Mouse (Mus musculus): ENCODE results near the gene Cmya5. TPM values are rescaled to one million over a fixed set of nuclear protein-coding genes. Genes with fewer than 3 reads are reported as not detected.

Gene Cmya5
- polyA plus RNA-seq, 1 experiment = 0.50 TPM

- WGBS = 77% methylated on average over 3 of the region's 3 CpGs
- no peak overlapping the region for H3K27ac ChIP-seq (ENCODE audit: control insufficient read depth, insufficient read depth, low read depth, low read length, poor library complexity)
- no peak for TF ChIP-seq CTCF (IDR thresholded peaks at IDR 0.05; ENCODE audit: control insufficient read depth, insufficient read depth, low read length)
- TF ChIP-seq POLR2A (IDR thresholded peaks at IDR 0.05; ENCODE audit: borderline replicate concordance, control insufficient read depth, low read depth, low read length) = no peak
- H3K4me1 ChIP-seq (ENCODE audit: control insufficient read depth, insufficient read depth, low read length) = peaks cover 3% of the 10 kb centered on the region
- H3K4me3 ChIP-seq (replicated peaks; ENCODE audit: control insufficient read depth, low read depth, low read length) = no peak overlapping the region
Observed at GRCm38 (mm10) chr13:93098596-93098995, 45.9 kb downstream of the Cmya5 start.

- TF ChIP-seq CTCF (IDR thresholded peaks at IDR 0.05; ENCODE audit: control insufficient read depth, insufficient read depth, low read length) = no peak
- no peak for TF ChIP-seq POLR2A (IDR thresholded peaks at IDR 0.05; ENCODE audit: borderline replicate concordance, control insufficient read depth, low read depth, low read length)
- Histone ChIP-seq H3K27ac (ENCODE audit: control insufficient read depth, insufficient read depth, low read depth, low read length, poor library complexity) (no peak overlapping the region), H3K4me3 (replicated peaks; ENCODE audit: control insufficient read depth, low read depth, low read length) (no peak overlapping the region), H3K4me1 (ENCODE audit: control insufficient read depth, insufficient read depth, low read length) (peaks cover 3% of the 10 kb centered on the region)
- WGBS = 94% methylated on average over 6 of the region's 6 CpGs
Observed at GRCm38 (mm10) chr13:93096643-93097042, 47.9 kb downstream of the Cmya5 start.

GRCm38 (mm10) chr13:93095097-93095791 lies 49.3 kb downstream of the Cmya5 start:
- TF ChIP-seq CTCF (IDR thresholded peaks at IDR 0.05; ENCODE audit: control insufficient read depth, insufficient read depth, low read length) (no peak), POLR2A (IDR thresholded peaks at IDR 0.05; ENCODE audit: borderline replicate concordance, control insufficient read depth, low read depth, low read length) (no peak)
- Histone ChIP-seq H3K4me1 (ENCODE audit: control insufficient read depth, insufficient read depth, low read length) (peaks cover 3% of the 10 kb centered on the region), H3K27ac (ENCODE audit: control insufficient read depth, insufficient read depth, low read depth, low read length, poor library complexity) (no peak overlapping the region), H3K4me3 (replicated peaks; ENCODE audit: control insufficient read depth, low read depth, low read length) (no peak overlapping the region)
- WGBS = 66% methylated on average over 15 of the region's 15 CpGs

GRCm38 (mm10) chr13:93094204-93094935 lies 50.2 kb downstream of the Cmya5 start:
- H3K27ac ChIP-seq (ENCODE audit: control insufficient read depth, insufficient read depth, low read depth, low read length, poor library complexity) = peak overlapping the region; percentile 74
- peaks cover 3% of the 10 kb centered on the region for H3K4me1 ChIP-seq (ENCODE audit: control insufficient read depth, insufficient read depth, low read length)
- WGBS = 3% methylated on average over 10 of the region's 10 CpGs

GRCm38 (mm10) chr13:93093697-93094096 lies 50.8 kb downstream of the Cmya5 start:
- H3K4me3 ChIP-seq (replicated peaks; ENCODE audit: control insufficient read depth, low read depth, low read length) = no peak overlapping the region
- H3K4me1 ChIP-seq (ENCODE audit: control insufficient read depth, insufficient read depth, low read length) = peaks cover 3% of the 10 kb centered on the region
- TF ChIP-seq CTCF (IDR thresholded peaks at IDR 0.05; ENCODE audit: control insufficient read depth, insufficient read depth, low read length) = no peak
- no peak for TF ChIP-seq POLR2A (IDR thresholded peaks at IDR 0.05; ENCODE audit: borderline replicate concordance, control insufficient read depth, low read depth, low read length)
- 14% methylated on average over 5 of the region's 5 CpGs for WGBS
- no peak overlapping the region for H3K27ac ChIP-seq (ENCODE audit: control insufficient read depth, insufficient read depth, low read depth, low read length, poor library complexity)

More at GRCm38 (mm10) chr13:93094204-93094935, 50.2 kb downstream of the Cmya5 start:
- TF ChIP-seq POLR2A (IDR thresholded peaks at IDR 0.05; ENCODE audit: borderline replicate concordance, control insufficient read depth, low read depth, low read length) (no peak), CTCF (IDR thresholded peaks at IDR 0.05; ENCODE audit: control insufficient read depth, insufficient read depth, low read length) (no peak)
- no peak overlapping the region for H3K4me3 ChIP-seq (replicated peaks; ENCODE audit: control insufficient read depth, low read depth, low read length)

- Histone ChIP-seq H3K4me3 (replicated peaks; ENCODE audit: control insufficient read depth, low read depth, low read length) (no peak overlapping the region), H3K4me1 (ENCODE audit: control insufficient read depth, insufficient read depth, low read length) (peaks cover 3% of the 10 kb centered on the region), H3K27ac (ENCODE audit: control insufficient read depth, insufficient read depth, low read depth, low read length, poor library complexity) (peak overlapping the region; percentile 3; the same call in 1 of the 2 replicates)
- WGBS = 62% methylated on average over 2 of the region's 2 CpGs
- TF ChIP-seq CTCF (IDR thresholded peaks at IDR 0.05; ENCODE audit: control insufficient read depth, insufficient read depth, low read length) = no peak
- TF ChIP-seq POLR2A (IDR thresholded peaks at IDR 0.05; ENCODE audit: borderline replicate concordance, control insufficient read depth, low read depth, low read length) = no peak
Observed at GRCm38 (mm10) chr13:93092916-93093429, 51.6 kb downstream of the Cmya5 start.

GRCm38 (mm10) chr13:93091866-93092455 lies 52.6 kb downstream of the Cmya5 start:
- 78% methylated on average over 10 of the region's 10 CpGs for WGBS
- Histone ChIP-seq H3K4me1 (ENCODE audit: control insufficient read depth, insufficient read depth, low read length) (peaks cover 3% of the 10 kb centered on the region), H3K4me3 (replicated peaks; ENCODE audit: control insufficient read depth, low read depth, low read length) (no peak overlapping the region), H3K27ac (ENCODE audit: control insufficient read depth, insufficient read depth, low read depth, low read length, poor library complexity) (no peak overlapping the region)
- no peak for TF ChIP-seq CTCF (IDR thresholded peaks at IDR 0.05; ENCODE audit: control insufficient read depth, insufficient read depth, low read length)
- no peak for TF ChIP-seq POLR2A (IDR thresholded peaks at IDR 0.05; ENCODE audit: borderline replicate concordance, control insufficient read depth, low read depth, low read length)

GRCm38 (mm10) chr13:93091176-93091575 lies 53.3 kb downstream of the Cmya5 start:
- WGBS = 64% methylated on average over 9 of the region's 9 CpGs
- H3K4me3 ChIP-seq (replicated peaks; ENCODE audit: control insufficient read depth, low read depth, low read length) = no peak overlapping the region
- TF ChIP-seq POLR2A (IDR thresholded peaks at IDR 0.05; ENCODE audit: borderline replicate concordance, control insufficient read depth, low read depth, low read length) = no peak
- no peak for TF ChIP-seq CTCF (IDR thresholded peaks at IDR 0.05; ENCODE audit: control insufficient read depth, insufficient read depth, low read length)
- peaks cover 3% of the 10 kb centered on the region; the same call in 1 of the 2 replicates for H3K4me1 ChIP-seq (ENCODE audit: control insufficient read depth, insufficient read depth, low read length)
- no peak overlapping the region for H3K27ac ChIP-seq (ENCODE audit: control insufficient read depth, insufficient read depth, low read depth, low read length, poor library complexity)

All from bone marrow, adult 2 months (tissue).